Mouse (Mus musculus): ENCODE results near the gene Tsc22d1.

GRCm38 (mm10) chr14:76487609-76488008 is 72.8 kb downstream of the Tsc22d1 start:
- TF ChIP-seq CTCF (IDR thresholded peaks at IDR 0.05; ENCODE audit: low read depth, low read length) (no peak), POLR2A (IDR thresholded peaks at IDR 0.05; ENCODE audit: extremely low read depth, insufficient read depth, low read length) (no peak)

All from liver, adult 2 months (tissue).